Mouse (Mus musculus): ENCODE results near the gene Cracr2b.
A peak's percentile ranks its signal among the peaks of the same experiment; 100 is the strongest.

The Cracr2b gene

GRCm38 (mm10) chr7:141454967-141455551 is 5.8 kb upstream of the Cracr2b start, which contains the start of gene Pnpla2:
Gene Pnpla2 (plus strand): TSS chr7:141455198.
- peak; percentile 95 for DNase-seq (ENCODE audit: low read depth, low spot score)

GRCm38 (mm10) chr7:141455610-141456314 is 5.1 kb upstream of the Cracr2b start:
- peak; percentile 74 for DNase-seq (ENCODE audit: low read depth, low spot score)

- no peak for DNase-seq (ENCODE audit: low read depth, low spot score)
Observed at GRCm38 (mm10) chr7:141456739-141457138, 4.2 kb upstream of the Cracr2b start.

- no peak for DNase-seq (ENCODE audit: low read depth, low spot score)
Observed at GRCm38 (mm10) chr7:141457236-141457635, 3.7 kb upstream of the Cracr2b start.

GRCm38 (mm10) chr7:141457986-141458660 is 2.8 kb upstream of the Cracr2b start:
- peak; percentile 69 for DNase-seq (ENCODE audit: low read depth, low spot score)

- no peak for DNase-seq (ENCODE audit: low read depth, low spot score)
Observed at GRCm38 (mm10) chr7:141458661-141459060, 2.2 kb upstream of the Cracr2b start.

- DNase-seq (ENCODE audit: low read depth, low spot score): no peak
Observed at GRCm38 (mm10) chr7:141459301-141459711, 1.6 kb upstream of the Cracr2b start.

- no peak for DNase-seq (ENCODE audit: low read depth, low spot score)
Observed at GRCm38 (mm10) chr7:141460001-141460390, 898 bp upstream of the Cracr2b start.

- DNase-seq (ENCODE audit: low read depth, low spot score): no peak
Observed at GRCm38 (mm10) chr7:141461521-141462332, 833 bp downstream of the Cracr2b start.

GRCm38 (mm10) chr7:141462333-141462821 is 1.5 kb downstream of the Cracr2b start:
- no peak for DNase-seq (ENCODE audit: low read depth, low spot score)

GRCm38 (mm10) chr7:141463824-141464602 is 3.1 kb downstream of the Cracr2b start:
- DNase-seq (ENCODE audit: low read depth, low spot score): no peak

- DNase-seq (ENCODE audit: low read depth, low spot score): no peak
Observed at GRCm38 (mm10) chr7:141464603-141465201, 3.8 kb downstream of the Cracr2b start.

GRCm38 (mm10) chr7:141465388-141466044 is 4.6 kb downstream of the Cracr2b start:
- DNase-seq (ENCODE audit: low read depth, low spot score): no peak

- DNase-seq (ENCODE audit: low read depth, low spot score): no peak
Observed at GRCm38 (mm10) chr7:141466045-141466394, 5.1 kb downstream of the Cracr2b start.

GRCm38 (mm10) chr7:141466607-141467148 is 5.8 kb downstream of the Cracr2b start:
- DNase-seq (ENCODE audit: low read depth, low spot score): no peak

- DNase-seq (ENCODE audit: low read depth, low spot score): peak; percentile 82
Observed at GRCm38 (mm10) chr7:141467230-141468030, 6.5 kb downstream of the Cracr2b start, which contains the start of gene Cd151. Gene Cd151 (plus strand): TSS chr7:141467392.

- no peak for DNase-seq (ENCODE audit: low read depth, low spot score)
Observed at GRCm38 (mm10) chr7:141468164-141468521, 7.2 kb downstream of the Cracr2b start.

GRCm38 (mm10) chr7:141468522-141469211 is 7.8 kb downstream of the Cracr2b start:
- DNase-seq (ENCODE audit: low read depth, low spot score): peak; percentile 64

All from CD4-positive helper T cell, adult 2 months (primary cell).